8 mouse cellular contexts compared by ENCODE assay signal in genomic region chr4:3084021-3084545, GRCm38 (mm10).
DNase-seq lines count a peak whose midpoint lies in the region; ATAC-seq lines count a peak whose summit lies in the region.

No protein-coding gene starts in this region.

- no peaks in the 10 kb centered on the region for H3K36me3 ChIP-seq in neural tube, embryonic 13.5 days

- no peak overlapping the region for H3K9ac ChIP-seq in neural tube, embryonic 13.5 days

- H3K9me3 ChIP-seq in neural tube, embryonic 13.5 days, result peaks cover 91% of the 10 kb centered on the region

- no peak overlapping the region for H3K4me2 ChIP-seq in neural tube, embryonic 13.5 days

- no peaks in the 10 kb centered on the region for H3K4me1 ChIP-seq in neural tube, embryonic 13.5 days (replicated peaks)

- 0 out of 2 replicates have a peak, but pooled peaks have one; percentile 13 for ATAC-seq in neural tube, embryonic 13.5 days (ENCODE audit: low read depth)

- DNase-seq in heart, adult 11 months, result peak; percentile 85
- no peak for DNase-seq in heart, adult 8-10 months (ENCODE audit: low spot score)
- peak; percentile 7 for DNase-seq in urinary bladder, postnatal 10 days (ENCODE audit: low spot score)
- no peak for DNase-seq in urinary bladder, adult 18-20 months (ENCODE audit: low spot score in 2 of 2)
- DNase-seq in induced T-regulatory cell, adult 2 months (ENCODE audit: low read depth), result peak; percentile 16
- no peak for DNase-seq in right cerebral cortex, postnatal 25 days
- no peak for DNase-seq in right cerebral cortex, postnatal 4 days

- WGBS in neural tube, embryonic 13.5 days, result 56% methylated on average over 3 of the region's 3 CpGs

- no peak overlapping the region for H3K4me3 ChIP-seq in neural tube, embryonic 13.5 days

- H3K27ac ChIP-seq in neural tube, embryonic 13.5 days (replicated peaks), result no peak overlapping the region

- H3K27me3 ChIP-seq in neural tube, embryonic 13.5 days, result no peaks in the 10 kb centered on the region

Comparison
In these comparisons a context has a peak if more than half of its experiments do, and no peak if none do; other contexts are left out.
1. DNase-seq: peak in heart, adult 11 months (single experiment), urinary bladder, postnatal 10 days (single experiment) and induced T-regulatory cell, adult 2 months (single experiment); none in heart, adult 8-10 months (single experiment), urinary bladder, adult 18-20 months (0 of 2), right cerebral cortex, postnatal 25 days (single experiment) and right cerebral cortex, postnatal 4 days (single experiment).